Mouse (Mus musculus): ENCODE results near the gene Fth1. TPM values are rescaled to one million over a fixed set of nuclear protein-coding genes. Genes with fewer than 3 reads are reported as not detected.
"Not testable (repeated sequence)": the region's sequence is repeated elsewhere in the genome, so short reads cannot be mapped to it uniquely, and the experiment has no call there.

Gene Fth1
- 2,238 and 2,885 TPM in 2 replicates for polyA plus RNA-seq (2012; rRNA removed)

GRCm38 (mm10) chr19:9980258-9980657 is at the start of gene Fth1:
Gene Fth1, plus strand, starts transcription at chr19:9980598.
- no peak for DNase-seq
- no peak for TF ChIP-seq CTCF (IDR thresholded peaks at IDR 0.05; ENCODE audit: borderline replicate concordance, control insufficient read depth, extremely low read depth, insufficient read depth, low read length, poor library complexity)
- TF ChIP-seq POLR2A (IDR thresholded peaks at IDR 0.05; ENCODE audit: control insufficient read depth, extremely low read depth, insufficient read depth, low read length, poor library complexity) = no peak
- WGBS = 78% methylated on average over 4 of the region's 4 CpGs
- Histone ChIP-seq H3K4me3 (ENCODE audit: control insufficient read depth, insufficient read depth, low read length) (no peak within 1 kb of the TSS), H3K27me3 (ENCODE audit: control insufficient read depth, insufficient read depth, low read length) (no peaks in the 10 kb centered on the region), H3K27ac (ENCODE audit: control insufficient read depth, insufficient read depth, low read length) (no peak within 1 kb of the TSS), H3K36me3 (ENCODE audit: control insufficient read depth, insufficient read depth, low read length) (peaks cover 12% of the 10 kb centered on the region), H3K4me1 (replicated peaks; ENCODE audit: control insufficient read depth, insufficient read depth, low read length) (peaks cover 15% of the 10 kb centered on the region)

DNA sequence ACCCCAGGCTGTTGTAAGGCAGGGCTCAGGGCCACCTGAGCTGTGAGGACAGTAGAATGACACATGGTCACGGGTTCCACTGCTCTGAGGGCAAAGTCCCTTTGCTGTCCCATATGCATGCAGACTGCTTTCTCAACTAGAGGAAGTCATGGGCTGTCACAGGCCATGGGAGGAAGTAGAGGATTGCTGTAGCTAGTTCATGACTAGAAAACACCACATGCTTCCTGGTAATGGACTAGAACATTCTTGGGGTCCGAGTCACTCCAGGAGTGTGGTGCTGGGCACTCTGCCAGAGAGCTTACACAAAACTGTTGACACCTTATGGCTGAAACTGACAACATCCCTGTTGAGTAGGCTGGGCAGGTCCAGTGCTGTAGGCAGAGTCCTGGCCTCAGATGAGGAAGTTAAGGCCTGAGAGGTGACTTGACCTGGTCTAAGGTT is 49.2 kb upstream of the Fth1 start:
- WGBS = 43% methylated on average over 2 of the region's 2 CpGs
- H3K4me3 ChIP-seq (ENCODE audit: control insufficient read depth, insufficient read depth, low read length); H3K27ac ChIP-seq (ENCODE audit: control insufficient read depth, insufficient read depth, low read length); H3K4me1 ChIP-seq (replicated peaks; ENCODE audit: control insufficient read depth, insufficient read depth, low read length); H3K27me3 ChIP-seq (ENCODE audit: control insufficient read depth, insufficient read depth, low read length); H3K36me3 ChIP-seq (ENCODE audit: control insufficient read depth, insufficient read depth, low read length); DNase-seq: not testable (repeated sequence)

DNA sequence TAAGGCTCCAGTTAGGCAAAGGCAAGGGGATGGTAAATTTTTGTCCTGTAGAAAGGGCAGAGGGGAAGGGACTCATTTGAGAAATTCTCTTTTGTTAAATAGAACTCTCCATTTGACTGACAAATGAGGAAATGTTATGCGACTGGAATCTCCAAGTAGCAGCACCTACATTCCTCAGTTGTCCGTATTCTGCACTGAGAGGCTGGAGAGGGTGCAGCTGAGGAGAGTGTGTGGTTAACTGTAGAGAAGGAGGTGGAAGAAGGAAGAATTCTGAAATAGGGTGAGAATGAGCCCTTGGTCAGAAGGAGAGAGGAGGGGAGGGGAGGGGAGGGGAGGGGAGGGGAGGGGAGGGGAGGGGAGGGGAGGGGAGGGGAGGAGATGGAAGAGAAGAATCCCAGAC is 46.5 kb upstream of the Fth1 start:
- WGBS = 92% methylated on average over 2 of the region's 2 CpGs

DNA sequence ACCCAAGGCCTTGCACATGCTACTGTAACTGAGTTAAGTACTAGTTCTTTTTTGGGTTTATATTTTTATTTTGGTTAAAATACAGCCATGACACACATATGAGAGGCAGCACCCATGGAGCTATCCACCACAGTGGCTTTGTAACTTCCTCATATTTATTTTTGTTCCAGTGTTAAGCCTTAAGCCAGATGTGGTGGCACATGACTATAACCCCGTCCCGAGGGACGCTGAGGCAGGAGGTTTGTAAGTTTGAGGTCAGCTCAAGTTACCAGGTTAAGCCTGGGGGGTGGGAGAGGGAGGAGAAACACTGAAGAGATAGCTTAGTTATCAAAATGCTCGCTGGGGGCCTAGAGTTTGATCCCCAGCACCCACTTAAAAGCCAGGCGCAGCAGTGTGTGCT is 43.8 kb upstream of the Fth1 start:
- no peak for DNase-seq
- Histone ChIP-seq H3K27ac (ENCODE audit: control insufficient read depth, insufficient read depth, low read length) (no peak overlapping the region), H3K4me1 (replicated peaks; ENCODE audit: control insufficient read depth, insufficient read depth, low read length) (peaks cover 28% of the 10 kb centered on the region), H3K36me3 (ENCODE audit: control insufficient read depth, insufficient read depth, low read length) (no peaks in the 10 kb centered on the region), H3K27me3 (ENCODE audit: control insufficient read depth, insufficient read depth, low read length) (no peaks in the 10 kb centered on the region), H3K4me3 (ENCODE audit: control insufficient read depth, insufficient read depth, low read length) (no peak overlapping the region)
- 46% methylated on average over 5 of the region's 5 CpGs for WGBS
- no peak for TF ChIP-seq POLR2A (IDR thresholded peaks at IDR 0.05; ENCODE audit: control insufficient read depth, extremely low read depth, insufficient read depth, low read length, poor library complexity)
- no peak for TF ChIP-seq CTCF (IDR thresholded peaks at IDR 0.05; ENCODE audit: borderline replicate concordance, control insufficient read depth, extremely low read depth, insufficient read depth, low read length, poor library complexity)

More for the DNA sequence above, 46.5 kb upstream of the Fth1 start:
- Histone ChIP-seq H3K4me3 (ENCODE audit: control insufficient read depth, insufficient read depth, low read length) (no peak overlapping the region), H3K27ac (ENCODE audit: control insufficient read depth, insufficient read depth, low read length) (no peak overlapping the region), H3K4me1 (replicated peaks; ENCODE audit: control insufficient read depth, insufficient read depth, low read length) (peaks cover 26% of the 10 kb centered on the region), H3K36me3 (ENCODE audit: control insufficient read depth, insufficient read depth, low read length) (no peaks in the 10 kb centered on the region), H3K27me3 (ENCODE audit: control insufficient read depth, insufficient read depth, low read length) (no peaks in the 10 kb centered on the region)
- no peak for TF ChIP-seq POLR2A (IDR thresholded peaks at IDR 0.05; ENCODE audit: control insufficient read depth, extremely low read depth, insufficient read depth, low read length, poor library complexity)
- no peak for TF ChIP-seq CTCF (IDR thresholded peaks at IDR 0.05; ENCODE audit: borderline replicate concordance, control insufficient read depth, extremely low read depth, insufficient read depth, low read length, poor library complexity)
- no peak for DNase-seq

DNA sequence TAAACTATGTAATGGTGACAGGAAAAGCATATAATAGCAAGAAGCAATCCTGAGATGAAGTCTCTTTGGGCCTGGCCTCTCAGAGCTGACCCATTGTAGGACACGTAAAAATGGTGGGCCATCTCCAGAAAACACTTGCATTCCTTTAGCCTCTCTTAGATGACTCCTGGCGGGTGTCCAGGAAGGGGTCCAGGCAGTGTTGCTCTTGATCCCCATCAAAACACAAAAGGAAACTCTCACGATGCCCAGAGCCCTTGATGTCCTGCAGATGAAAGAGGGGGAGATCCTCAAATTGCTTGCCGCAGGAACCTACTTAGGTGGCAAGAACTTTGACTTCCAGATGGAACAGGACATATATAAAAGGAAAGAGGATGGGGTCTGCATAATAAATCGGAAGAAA is 43.0 kb upstream of the Fth1 start:
- Histone ChIP-seq H3K27me3 (ENCODE audit: control insufficient read depth, insufficient read depth, low read length) (no peaks in the 10 kb centered on the region), H3K27ac (ENCODE audit: control insufficient read depth, insufficient read depth, low read length) (no peak overlapping the region; the same call in 1 of the 2 replicates), H3K4me3 (ENCODE audit: control insufficient read depth, insufficient read depth, low read length) (no peak overlapping the region), H3K36me3 (ENCODE audit: control insufficient read depth, insufficient read depth, low read length) (no peaks in the 10 kb centered on the region), H3K4me1 (replicated peaks; ENCODE audit: control insufficient read depth, insufficient read depth, low read length) (peaks cover 32% of the 10 kb centered on the region)
- TF ChIP-seq POLR2A (IDR thresholded peaks at IDR 0.05; ENCODE audit: control insufficient read depth, extremely low read depth, insufficient read depth, low read length, poor library complexity) (no peak), CTCF (IDR thresholded peaks at IDR 0.05; ENCODE audit: borderline replicate concordance, control insufficient read depth, extremely low read depth, insufficient read depth, low read length, poor library complexity) (no peak)
- 80% methylated on average over 5 of the region's 5 CpGs for WGBS
- no peak for DNase-seq

- Histone ChIP-seq H3K27ac (ENCODE audit: control insufficient read depth, insufficient read depth, low read length) (peak overlapping the region; percentile 72), H3K4me1 (replicated peaks; ENCODE audit: control insufficient read depth, insufficient read depth, low read length) (peaks cover 40% of the 10 kb centered on the region), H3K4me3 (ENCODE audit: control insufficient read depth, insufficient read depth, low read length) (peak overlapping the region; percentile 28), H3K27me3 (ENCODE audit: control insufficient read depth, insufficient read depth, low read length) (no peaks in the 10 kb centered on the region), H3K36me3 (ENCODE audit: control insufficient read depth, insufficient read depth, low read length) (no peaks in the 10 kb centered on the region)
- peak; percentile 33 for DNase-seq
- WGBS = 3% methylated on average over 6 of the region's 6 CpGs
- TF ChIP-seq CTCF (IDR thresholded peaks at IDR 0.05; ENCODE audit: borderline replicate concordance, control insufficient read depth, extremely low read depth, insufficient read depth, low read length, poor library complexity) (no peak), POLR2A (IDR thresholded peaks at IDR 0.05; ENCODE audit: control insufficient read depth, extremely low read depth, insufficient read depth, low read length, poor library complexity) (no peak)
Observed at GRCm38 (mm10) chr19:9938156-9938823, 42.1 kb upstream of the Fth1 start.

DNA sequence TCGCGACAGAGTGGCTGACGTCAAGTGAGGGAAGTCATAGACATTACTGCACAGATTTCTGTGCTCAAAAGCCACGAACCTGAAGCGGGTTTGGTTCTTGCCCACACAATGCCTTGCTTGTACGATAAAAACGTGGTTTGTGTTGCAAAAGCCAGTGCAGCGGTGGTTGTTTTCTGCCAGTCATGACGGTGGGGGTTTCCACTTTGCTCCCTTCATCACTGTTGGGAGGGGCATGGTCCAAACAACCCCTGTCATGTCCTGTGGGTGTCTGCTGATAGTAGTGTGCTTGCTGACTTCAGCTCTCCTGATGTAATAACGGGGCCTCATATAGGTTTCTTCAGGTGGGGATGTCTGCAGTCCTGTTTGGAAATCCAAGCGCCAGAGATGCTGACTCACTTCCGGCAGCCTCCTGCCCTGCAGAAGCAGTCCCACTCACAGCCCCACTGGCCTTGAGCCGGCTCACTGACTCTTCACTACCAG is 41.5 kb upstream of the Fth1 start:
- Histone ChIP-seq H3K4me1 (replicated peaks; ENCODE audit: control insufficient read depth, insufficient read depth, low read length) (peaks cover 42% of the 10 kb centered on the region), H3K27ac (ENCODE audit: control insufficient read depth, insufficient read depth, low read length) (peak overlapping the region; percentile 72), H3K27me3 (ENCODE audit: control insufficient read depth, insufficient read depth, low read length) (no peaks in the 10 kb centered on the region), H3K36me3 (ENCODE audit: control insufficient read depth, insufficient read depth, low read length) (no peaks in the 10 kb centered on the region), H3K4me3 (ENCODE audit: control insufficient read depth, insufficient read depth, low read length) (peak overlapping the region; percentile 28)
- TF ChIP-seq POLR2A (IDR thresholded peaks at IDR 0.05; ENCODE audit: control insufficient read depth, extremely low read depth, insufficient read depth, low read length, poor library complexity) (no peak), CTCF (IDR thresholded peaks at IDR 0.05; ENCODE audit: borderline replicate concordance, control insufficient read depth, extremely low read depth, insufficient read depth, low read length, poor library complexity) (no peak)
- 3% methylated on average over 13 of the region's 13 CpGs for WGBS
- DNase-seq = peak; percentile 45

All from thymus, adult 2 months (tissue).